20 mouse cellular contexts compared by ENCODE assay signal in the genomic region with DNA sequence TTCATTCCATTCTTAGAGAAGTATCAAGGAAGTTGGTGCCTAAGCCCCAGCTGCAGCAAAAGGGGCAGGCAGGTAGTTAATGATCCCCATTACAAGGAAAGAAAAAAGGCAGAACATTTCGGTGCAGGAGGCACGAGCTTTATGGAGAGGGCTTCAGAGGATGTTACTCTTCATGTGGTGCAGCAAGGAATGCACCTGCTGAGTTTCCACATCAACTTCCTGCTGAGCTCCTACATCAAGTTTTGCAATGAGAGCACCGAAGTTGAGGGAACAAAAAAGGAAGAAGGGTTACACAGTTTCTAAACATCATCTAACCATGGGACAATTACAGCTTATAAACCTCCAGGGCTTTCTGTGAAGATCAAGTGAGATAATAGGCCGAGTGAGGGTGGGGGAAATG.
DNase-seq lines count a peak whose midpoint lies in the region; ATAC-seq and TF ChIP-seq lines count a peak whose summit lies in the region.
"Had no signal": no experiment of that assay in that cellular context is flagged by ENCODE, and none has a peak within 500 bp of the region (broad histone marks: within the 10 kb centered on the region; RNA-seq: fewer than 3 reads in every experiment).

No protein-coding gene starts in this region.

- 59% methylated on average over 4 of the region's 4 CpGs for WGBS in heart, adult 2 months
- 64% methylated on average over 4 of the region's 4 CpGs for WGBS in liver, embryonic 11.5 days

- H3K4me3 ChIP-seq in heart, adult 2 months = no peak overlapping the region
- no peak overlapping the region for H3K4me3 ChIP-seq in liver, embryonic 11.5 days (ENCODE audit: low read depth, low read length)
- H3K4me3 ChIP-seq: embryonic facial prominence, embryonic 10.5 days; embryonic facial prominence, embryonic 12.5 days; forebrain, embryonic 13.5 days; forebrain, embryonic 15.5 days had no signal

- no peak for TF ChIP-seq POLR2A in heart, adult 2 months (IDR thresholded peaks at IDR 0.05; ENCODE audit: insufficient read depth, low read depth, low read length)

- no peaks in the 10 kb centered on the region for H3K4me1 ChIP-seq in heart, adult 2 months (ENCODE audit: control insufficient read depth, insufficient read depth, low read length)
- no peaks in the 10 kb centered on the region for H3K4me1 ChIP-seq in liver, embryonic 11.5 days (replicated peaks; ENCODE audit: control insufficient read depth, insufficient read depth, low read length)
- H3K4me1 ChIP-seq: embryonic facial prominence, embryonic 10.5 days; embryonic facial prominence, embryonic 12.5 days; forebrain, embryonic 13.5 days; forebrain, embryonic 15.5 days had no signal

- H3K9me3 ChIP-seq in liver, embryonic 11.5 days (ENCODE audit: control insufficient read depth, low read length) = no peaks in the 10 kb centered on the region
- H3K9me3 ChIP-seq: embryonic facial prominence, embryonic 10.5 days; embryonic facial prominence, embryonic 12.5 days; forebrain, embryonic 15.5 days had no signal

- no peaks in the 10 kb centered on the region for H3K36me3 ChIP-seq in heart, adult 2 months (ENCODE audit: control insufficient read depth, insufficient read depth, low read length)
- no peaks in the 10 kb centered on the region for H3K36me3 ChIP-seq in liver, embryonic 11.5 days (ENCODE audit: control insufficient read depth, insufficient read depth, low read length)
- H3K36me3 ChIP-seq: embryonic facial prominence, embryonic 10.5 days; embryonic facial prominence, embryonic 12.5 days; forebrain, embryonic 15.5 days had no signal

- no peaks in the 10 kb centered on the region for H3K79me2 ChIP-seq in heart, adult 2 months (replicated peaks; ENCODE audit: control insufficient read depth, insufficient read depth, low read length)

- DNase-seq in heart, adult 11 months = peak; percentile 55
- no peak for DNase-seq in heart, adult 2 months
- DNase-seq in 416B (ENCODE audit: low read depth) = peak; percentile 5
- no peak for DNase-seq in liver, embryonic 11.5 days (ENCODE audit: low spot score)
- DNase-seq in embryo, embryonic 10.5 days (ENCODE audit: low spot score) = no peak
- DNase-seq: adrenal gland, adult 2 months; adrenal gland, postnatal 10 days; adrenal gland, postnatal 25 days; cerebellum, adult 11 months; cerebellum, adult 18-20 months; cerebellum, adult 8-10 months; cerebellum, adult 9-11 months; cerebellum, postnatal 14 days; cerebellum, postnatal 36 days; forebrain, postnatal 0 days had no signal

- no peak for TF ChIP-seq EP300 in heart, adult 2 months (IDR thresholded peaks at IDR 0.05; ENCODE audit: insufficient read depth, low read depth, low read length)

- H3K27me3 ChIP-seq in heart, adult 2 months (ENCODE audit: control insufficient read depth, insufficient read depth, low read length) = no peaks in the 10 kb centered on the region
- H3K27me3 ChIP-seq in liver, embryonic 11.5 days (replicated peaks; ENCODE audit: control insufficient read depth, insufficient read depth, low read length) = no peaks in the 10 kb centered on the region
- H3K27me3 ChIP-seq: embryonic facial prominence, embryonic 12.5 days; forebrain, embryonic 13.5 days; forebrain, embryonic 15.5 days had no signal

- ATAC-seq in megakaryocyte, adult 5-6 weeks (ENCODE audit: poor library complexity, severe bottlenecking) = peak; percentile 54
- no peak for ATAC-seq in liver, embryonic 11.5 days (replicated peaks; ENCODE audit: low FRiP score)
- ATAC-seq: forebrain, embryonic 13.5 days; forebrain, embryonic 15.5 days; forebrain, postnatal 0 days had no signal

- intact Hi-C loops in heart, adult 2 months (cut with DNase I) = no loop called here

- H3K9ac ChIP-seq in heart, adult 2 months (ENCODE audit: low read depth, low read length) = no peak overlapping the region
- H3K9ac ChIP-seq in liver, embryonic 11.5 days (ENCODE audit: low read depth, low read length) = no peak overlapping the region
- H3K9ac ChIP-seq: embryonic facial prominence, embryonic 12.5 days; forebrain, embryonic 13.5 days; forebrain, embryonic 15.5 days; forebrain, postnatal 0 days had no signal

- H3K4me2 ChIP-seq in liver, embryonic 11.5 days = no peak overlapping the region
- H3K4me2 ChIP-seq: embryonic facial prominence, embryonic 12.5 days; forebrain, embryonic 13.5 days; forebrain, embryonic 15.5 days had no signal

- no peak for TF ChIP-seq CTCF in heart, adult 2 months (IDR thresholded peaks at IDR 0.05)

- H3K27ac ChIP-seq in heart, adult 2 months = no peak overlapping the region
- H3K27ac ChIP-seq in liver, embryonic 11.5 days (ENCODE audit: low read depth, low read length) = no peak overlapping the region
- H3K27ac ChIP-seq: embryonic facial prominence, embryonic 10.5 days; embryonic facial prominence, embryonic 12.5 days; forebrain, embryonic 13.5 days; forebrain, embryonic 15.5 days had no signal

Comparison
In these comparisons a context has a peak if more than half of its experiments do, and no peak if none do; other contexts are left out.
1. DNase-seq: peak in heart, adult 11 months (single experiment) and 416B (single experiment); none in heart, adult 2 months (0 of 2), liver, embryonic 11.5 days (single experiment) and embryo, embryonic 10.5 days (single experiment).